Mouse (Mus musculus): Measurements from ENCODE around the gene Rims1. TPM values are rescaled to one million over a fixed set of nuclear protein-coding genes. Genes with fewer than 3 reads are reported as not detected.

The Rims1 gene
- polyA plus RNA-seq, 1 experiment from 2014 or later = 8.9 TPM

GRCm38 (mm10) chr1:22787616-22788015, 18.2 kb downstream of the Rims1 start:
- H3K4me3 ChIP-seq (ENCODE audit: low read depth, low read length) = no peak overlapping the region
- ATAC-seq (replicated peaks; ENCODE audit: low FRiP score, low TSS enrichment, low read depth) (no peak), DNase-seq (ENCODE audit: low spot score) (no peak)
- 95% methylated on average over 5 of the region's 5 CpGs for WGBS
- no peaks in the 10 kb centered on the region for H3K4me1 ChIP-seq (replicated peaks; ENCODE audit: control insufficient read depth, insufficient read depth, low read length)
- no peaks in the 10 kb centered on the region for H3K36me3 ChIP-seq (ENCODE audit: control insufficient read depth, insufficient read depth, low read length)
- no peaks in the 10 kb centered on the region for H3K27me3 ChIP-seq (replicated peaks; ENCODE audit: control insufficient read depth, insufficient read depth, low read length)
- H3K9ac ChIP-seq (ENCODE audit: low read length) = no peak overlapping the region
- no peak overlapping the region for H3K4me2 ChIP-seq (ENCODE audit: low read length)
- no peak overlapping the region for H3K27ac ChIP-seq (ENCODE audit: low read depth)
- H3K9me3 ChIP-seq (ENCODE audit: control insufficient read depth, low read length) = no peaks in the 10 kb centered on the region

- DNase-seq (ENCODE audit: low spot score) (no peak), ATAC-seq (replicated peaks; ENCODE audit: low FRiP score, low TSS enrichment, low read depth) (no peak)
- Histone ChIP-seq H3K36me3 (ENCODE audit: control insufficient read depth, insufficient read depth, low read length) (no peaks in the 10 kb centered on the region), H3K9me3 (ENCODE audit: control insufficient read depth, low read length) (no peaks in the 10 kb centered on the region), H3K27ac (ENCODE audit: low read depth) (no peak overlapping the region), H3K4me2 (ENCODE audit: low read length) (no peak overlapping the region), H3K9ac (ENCODE audit: low read length) (no peak overlapping the region), H3K4me1 (replicated peaks; ENCODE audit: control insufficient read depth, insufficient read depth, low read length) (no peaks in the 10 kb centered on the region), H3K27me3 (replicated peaks; ENCODE audit: control insufficient read depth, insufficient read depth, low read length) (no peaks in the 10 kb centered on the region), H3K4me3 (ENCODE audit: low read depth, low read length) (no peak overlapping the region)
- WGBS = 78% methylated on average over 7 of the region's 7 CpGs
These were observed 35.1 kb downstream of the Rims1 start for GRCm38 (mm10) chr1:22770530-22771254.

- DNase-seq (ENCODE audit: low spot score) = no peak
These were observed 42.4 kb downstream of the Rims1 start for GRCm38 (mm10) chr1:22763376-22763775.

GRCm38 (mm10) chr1:22762780-22763179, 43.0 kb downstream of the Rims1 start:
- Histone ChIP-seq H3K36me3 (ENCODE audit: control insufficient read depth, insufficient read depth, low read length) (no peaks in the 10 kb centered on the region), H3K27ac (ENCODE audit: low read depth) (no peak overlapping the region), H3K4me3 (ENCODE audit: low read depth, low read length) (no peak overlapping the region), H3K4me2 (ENCODE audit: low read length) (no peak overlapping the region), H3K4me1 (replicated peaks; ENCODE audit: control insufficient read depth, insufficient read depth, low read length) (no peaks in the 10 kb centered on the region), H3K9ac (ENCODE audit: low read length) (no peak overlapping the region), H3K27me3 (replicated peaks; ENCODE audit: control insufficient read depth, insufficient read depth, low read length) (no peaks in the 10 kb centered on the region), H3K9me3 (ENCODE audit: control insufficient read depth, low read length) (no peaks in the 10 kb centered on the region)
- WGBS = 85% methylated on average over 5 of the region's 5 CpGs
- DNase-seq (ENCODE audit: low spot score) = no peak
- no peak for ATAC-seq (replicated peaks; ENCODE audit: low FRiP score, low TSS enrichment, low read depth)

More at GRCm38 (mm10) chr1:22763376-22763775, 42.4 kb downstream of the Rims1 start:
- no peak overlapping the region for H3K9ac ChIP-seq (ENCODE audit: low read length)
- no peaks in the 10 kb centered on the region for H3K36me3 ChIP-seq (ENCODE audit: control insufficient read depth, insufficient read depth, low read length)
- no peaks in the 10 kb centered on the region for H3K4me1 ChIP-seq (replicated peaks; ENCODE audit: control insufficient read depth, insufficient read depth, low read length)
- no peaks in the 10 kb centered on the region for H3K9me3 ChIP-seq (ENCODE audit: control insufficient read depth, low read length)
- H3K4me2 ChIP-seq (ENCODE audit: low read length) = no peak overlapping the region
- WGBS = 78% methylated on average over 4 of the region's 4 CpGs
- no peak overlapping the region for H3K4me3 ChIP-seq (ENCODE audit: low read depth, low read length)
- no peaks in the 10 kb centered on the region for H3K27me3 ChIP-seq (replicated peaks; ENCODE audit: control insufficient read depth, insufficient read depth, low read length)
- no peak for ATAC-seq (replicated peaks; ENCODE audit: low FRiP score, low TSS enrichment, low read depth)
- no peak overlapping the region for H3K27ac ChIP-seq (ENCODE audit: low read depth)

GRCm38 (mm10) chr1:22750536-22750935, 55.3 kb downstream of the Rims1 start:
- no peak overlapping the region for H3K4me2 ChIP-seq (ENCODE audit: low read length)
- ATAC-seq (replicated peaks; ENCODE audit: low FRiP score, low TSS enrichment, low read depth) (peak; percentile 71; the same call in 1 of the 2 replicates), DNase-seq (ENCODE audit: low spot score) (no peak)
- H3K4me3 ChIP-seq (ENCODE audit: low read depth, low read length) = no peak overlapping the region
- no peak overlapping the region for H3K27ac ChIP-seq (ENCODE audit: low read depth)
- H3K27me3 ChIP-seq (replicated peaks; ENCODE audit: control insufficient read depth, insufficient read depth, low read length) = no peaks in the 10 kb centered on the region
- no peaks in the 10 kb centered on the region for H3K4me1 ChIP-seq (replicated peaks; ENCODE audit: control insufficient read depth, insufficient read depth, low read length)
- H3K9me3 ChIP-seq (ENCODE audit: control insufficient read depth, low read length) = no peaks in the 10 kb centered on the region
- no peaks in the 10 kb centered on the region for H3K36me3 ChIP-seq (ENCODE audit: control insufficient read depth, insufficient read depth, low read length)
- 81% methylated on average over 2 of the region's 2 CpGs for WGBS
- no peak overlapping the region for H3K9ac ChIP-seq (ENCODE audit: low read length)

GRCm38 (mm10) chr1:22744655-22745054, 61.1 kb downstream of the Rims1 start:
- Histone ChIP-seq H3K9ac (ENCODE audit: low read length) (no peak overlapping the region), H3K4me3 (ENCODE audit: low read depth, low read length) (no peak overlapping the region), H3K27me3 (replicated peaks; ENCODE audit: control insufficient read depth, insufficient read depth, low read length) (no peaks in the 10 kb centered on the region), H3K9me3 (ENCODE audit: control insufficient read depth, low read length) (no peaks in the 10 kb centered on the region), H3K4me1 (replicated peaks; ENCODE audit: control insufficient read depth, insufficient read depth, low read length) (no peaks in the 10 kb centered on the region), H3K4me2 (ENCODE audit: low read length) (no peak overlapping the region), H3K36me3 (ENCODE audit: control insufficient read depth, insufficient read depth, low read length) (no peaks in the 10 kb centered on the region), H3K27ac (ENCODE audit: low read depth) (no peak overlapping the region)
- ATAC-seq (replicated peaks; ENCODE audit: low FRiP score, low TSS enrichment, low read depth) (no peak), DNase-seq (ENCODE audit: low spot score) (no peak)
- WGBS = 90% methylated on average over 5 of the region's 5 CpGs

- Histone ChIP-seq H3K9ac (ENCODE audit: low read length) (no peak overlapping the region), H3K36me3 (ENCODE audit: control insufficient read depth, insufficient read depth, low read length) (no peaks in the 10 kb centered on the region), H3K27ac (ENCODE audit: low read depth) (no peak overlapping the region), H3K4me2 (ENCODE audit: low read length) (no peak overlapping the region), H3K4me1 (replicated peaks; ENCODE audit: control insufficient read depth, insufficient read depth, low read length) (no peaks in the 10 kb centered on the region), H3K4me3 (ENCODE audit: low read depth, low read length) (no peak overlapping the region), H3K9me3 (ENCODE audit: control insufficient read depth, low read length) (no peaks in the 10 kb centered on the region), H3K27me3 (replicated peaks; ENCODE audit: control insufficient read depth, insufficient read depth, low read length) (no peaks in the 10 kb centered on the region)
- DNase-seq (ENCODE audit: low spot score) (no peak), ATAC-seq (replicated peaks; ENCODE audit: low FRiP score, low TSS enrichment, low read depth) (no peak)
- 94% methylated on average over 6 of the region's 6 CpGs for WGBS
These were observed 68.3 kb downstream of the Rims1 start for GRCm38 (mm10) chr1:22737491-22737890.

- Histone ChIP-seq H3K4me1 (replicated peaks; ENCODE audit: control insufficient read depth, insufficient read depth, low read length) (no peaks in the 10 kb centered on the region), H3K9me3 (ENCODE audit: control insufficient read depth, low read length) (no peaks in the 10 kb centered on the region), H3K4me2 (ENCODE audit: low read length) (no peak overlapping the region), H3K27me3 (replicated peaks; ENCODE audit: control insufficient read depth, insufficient read depth, low read length) (no peaks in the 10 kb centered on the region), H3K27ac (ENCODE audit: low read depth) (no peak overlapping the region), H3K36me3 (ENCODE audit: control insufficient read depth, insufficient read depth, low read length) (no peaks in the 10 kb centered on the region), H3K9ac (ENCODE audit: low read length) (no peak overlapping the region), H3K4me3 (ENCODE audit: low read depth, low read length) (no peak overlapping the region)
- WGBS = 87% methylated on average over 2 of the region's 2 CpGs
- DNase-seq (ENCODE audit: low spot score) (no peak), ATAC-seq (replicated peaks; ENCODE audit: low FRiP score, low TSS enrichment, low read depth) (no peak)
These were observed 71.4 kb downstream of the Rims1 start for GRCm38 (mm10) chr1:22734429-22734828.

- Histone ChIP-seq H3K4me1 (replicated peaks; ENCODE audit: control insufficient read depth, insufficient read depth, low read length) (no peaks in the 10 kb centered on the region), H3K9ac (ENCODE audit: low read length) (no peak overlapping the region), H3K4me2 (ENCODE audit: low read length) (no peak overlapping the region), H3K4me3 (ENCODE audit: low read depth, low read length) (no peak overlapping the region), H3K9me3 (ENCODE audit: control insufficient read depth, low read length) (no peaks in the 10 kb centered on the region), H3K27ac (ENCODE audit: low read depth) (no peak overlapping the region), H3K36me3 (ENCODE audit: control insufficient read depth, insufficient read depth, low read length) (no peaks in the 10 kb centered on the region), H3K27me3 (replicated peaks; ENCODE audit: control insufficient read depth, insufficient read depth, low read length) (no peaks in the 10 kb centered on the region)
- ATAC-seq (replicated peaks; ENCODE audit: low FRiP score, low TSS enrichment, low read depth) (no peak), DNase-seq (ENCODE audit: low spot score) (no peak)
- WGBS = 81% methylated on average over 1 of the region's 1 CpGs
These were observed 72.5 kb downstream of the Rims1 start for GRCm38 (mm10) chr1:22733281-22733680.

Measured in intestine, embryonic 14.5 days (tissue).